Mouse (Mus musculus) liver, postnatal 0 days (tissue): ENCODE data around the gene Tnik.

ENCODE experiments used
- CTCF ChIP-seq: sonication (generic); IDR thresholded peaks from 2 replicates; pipeline ENCODE4 v1.5.1; 2016; ENCODE audit warnings: antibody characterized with exemption, low read depth
- EP300 ChIP-seq: IDR thresholded peaks from 2 replicates; pipeline ENCODE4 v1.6.1; 2016; ENCODE audit warnings: antibody characterized with exemption, low read depth, mild to moderate bottlenecking

- TF ChIP-seq EP300 (no peak), CTCF (no peak)
These were observed 8.9 kb downstream of the Tnik start for GRCm38 (mm10) chr3:28271884-28272283.
